Mouse (Mus musculus): ENCODE measurements around the gene Tubb5. TPM values are rescaled to one million over a fixed set of nuclear protein-coding genes. Genes with fewer than 3 reads are reported as not detected.

Tubb5 gene
- polyA plus RNA-seq, 1 experiment from 2014 or later = 654 TPM

Small RNAs within 50 kb of the gene (microRNA-seq; reads per million reads assigned to microRNA genes)
- 2.0 reads per million, percentile 4 among the genes with 10 or more reads in this experiment for gene Gm28033

Other genes with a start within 250 kb of the Tubb5 start
- 1.1 and 14.0 TPM in 2 replicates for gene Sfta2, start 236.8 kb downstream of the Tubb5 start, polyA plus RNA-seq (2015; fragmentation: Nextera tagmentation; extraction: Ambion mirVana)
- gene Gm9573, start 211.7 kb downstream of the Tubb5 start, polyA plus RNA-seq (2015; fragmentation: Nextera tagmentation; extraction: Ambion mirVana) = not detected in 2 replicates
- gene Mucl3, start 194.6 kb downstream of the Tubb5 start, polyA plus RNA-seq (2015; fragmentation: Nextera tagmentation; extraction: Ambion mirVana) = 0.29 and 0.42 TPM in 2 replicates
- 12.8 and 17.1 TPM in 2 replicates for gene Vars2, start 170.7 kb downstream of the Tubb5 start, polyA plus RNA-seq (2015; fragmentation: Nextera tagmentation; extraction: Ambion mirVana)
- gene Gtf2h4, start 164.6 kb downstream of the Tubb5 start, polyA plus RNA-seq (2015; fragmentation: Nextera tagmentation; extraction: Ambion mirVana) = 29.6 and 30.8 TPM in 2 replicates
- 110 and 129 TPM in 2 replicates for gene Ddr1, start 133.7 kb downstream of the Tubb5 start, polyA plus RNA-seq (2015; fragmentation: Nextera tagmentation; extraction: Ambion mirVana)
- 60.9 and 62.6 TPM in 2 replicates for gene Ier3, start 16.6 kb downstream of the Tubb5 start, polyA plus RNA-seq (2015; fragmentation: Nextera tagmentation; extraction: Ambion mirVana)
- 119 and 134 TPM in 2 replicates for gene Flot1, start 15.1 kb downstream of the Tubb5 start, polyA plus RNA-seq (2015; fragmentation: Nextera tagmentation; extraction: Ambion mirVana)
- gene Mdc1, start 3.2 kb upstream of the Tubb5 start, polyA plus RNA-seq (2015; fragmentation: Nextera tagmentation; extraction: Ambion mirVana) = 14.7 and 15.0 TPM in 2 replicates
- gene Nrm, start 23.0 kb upstream of the Tubb5 start, polyA plus RNA-seq (2015; fragmentation: Nextera tagmentation; extraction: Ambion mirVana) = 45.9 and 46.9 TPM in 2 replicates
- 19.6 and 20.1 TPM in 2 replicates for gene Ppp1r18, start 27.3 kb upstream of the Tubb5 start, polyA plus RNA-seq (2015; fragmentation: Nextera tagmentation; extraction: Ambion mirVana)
- 27.4 and 29.2 TPM in 2 replicates for gene Dhx16, start 41.5 kb upstream of the Tubb5 start, polyA plus RNA-seq (2015; fragmentation: Nextera tagmentation; extraction: Ambion mirVana)
- gene 2310061I04Rik, start 59.1 kb upstream of the Tubb5 start, polyA plus RNA-seq (2015; fragmentation: Nextera tagmentation; extraction: Ambion mirVana) = 33.7 and 34.6 TPM in 2 replicates
- 41.1 and 45.5 TPM in 2 replicates for gene Atat1, start 71.8 kb upstream of the Tubb5 start, polyA plus RNA-seq (2015; fragmentation: Nextera tagmentation; extraction: Ambion mirVana)
- 70.1 and 77.3 TPM in 2 replicates for gene Mrps18b, start 78.1 kb upstream of the Tubb5 start, polyA plus RNA-seq (2015; fragmentation: Nextera tagmentation; extraction: Ambion mirVana)
- 25.3 and 28.7 TPM in 2 replicates for gene Ppp1r10, start 78.1 kb upstream of the Tubb5 start, polyA plus RNA-seq (2015; fragmentation: Nextera tagmentation; extraction: Ambion mirVana)
- 63.2 and 66.5 TPM in 2 replicates for gene Abcf1, start 131.5 kb upstream of the Tubb5 start, polyA plus RNA-seq (2015; fragmentation: Nextera tagmentation; extraction: Ambion mirVana)
- gene Gnl1, start 141.5 kb upstream of the Tubb5 start, polyA plus RNA-seq (2015; fragmentation: Nextera tagmentation; extraction: Ambion mirVana) = 34.5 and 36.6 TPM in 2 replicates
- gene Prr3, start 141.9 kb upstream of the Tubb5 start, polyA plus RNA-seq (2015; fragmentation: Nextera tagmentation; extraction: Ambion mirVana) = 13.5 and 15.6 TPM in 2 replicates
- 1.8 and 2.5 TPM in 2 replicates for gene H2-T24, start 182.3 kb upstream of the Tubb5 start, polyA plus RNA-seq (2015; fragmentation: Nextera tagmentation; extraction: Ambion mirVana)
- 9.6 and 19.7 TPM in 2 replicates for gene H2-T23, start 194.5 kb upstream of the Tubb5 start, polyA plus RNA-seq (2015; fragmentation: Nextera tagmentation; extraction: Ambion mirVana)
- 10.1 and 12.6 TPM in 2 replicates for gene H2-T22, start 204.4 kb upstream of the Tubb5 start, polyA plus RNA-seq (2015; fragmentation: Nextera tagmentation; extraction: Ambion mirVana)
- not detected in 2 replicates for gene Gm6034, start 204.7 kb upstream of the Tubb5 start, polyA plus RNA-seq (2015; fragmentation: Nextera tagmentation; extraction: Ambion mirVana)
- 0.24 TPM in 1 of 2 replicates, not detected in the other for gene Gm11127, start 220.1 kb upstream of the Tubb5 start, polyA plus RNA-seq (2015; fragmentation: Nextera tagmentation; extraction: Ambion mirVana)